Mouse (Mus musculus): Measurements from ENCODE around the gene Enho. TPM values are rescaled to one million over a fixed set of nuclear protein-coding genes. Genes with fewer than 3 reads are reported as not detected.

Gene Enho
- polyA plus RNA-seq, 1 experiment, result 5.4 TPM

- TF ChIP-seq CTCF (IDR thresholded peaks at IDR 0.05; ENCODE audit: low read depth, low read length) (no peak), POLR2A (IDR thresholded peaks at IDR 0.05; ENCODE audit: insufficient read depth, low read length) (no peak), EP300 (IDR thresholded peaks at IDR 0.05; ENCODE audit: insufficient read depth, low read depth, low read length) (no peak)
- Histone ChIP-seq H3K4me3 (ENCODE audit: low read depth, low read length) (no peak overlapping the region), H3K27me3 (ENCODE audit: control insufficient read depth, insufficient read depth, low read length, poor library complexity, severe bottlenecking) (no peaks in the 10 kb centered on the region), H3K36me3 (ENCODE audit: control insufficient read depth, insufficient read depth, low read length, poor library complexity, severe bottlenecking) (no peaks in the 10 kb centered on the region), H3K9ac (ENCODE audit: low read depth, poor library complexity, severe bottlenecking) (no peak overlapping the region), H3K4me1 (ENCODE audit: control insufficient read depth, insufficient read depth, low read length) (peaks cover 6% of the 10 kb centered on the region), H3K9me3 (replicated peaks; ENCODE audit: control insufficient read depth, insufficient read depth, low read length, poor library complexity, severe bottlenecking) (no peaks in the 10 kb centered on the region), H3K27ac (ENCODE audit: insufficient read depth, low read length) (no peak overlapping the region)
These were observed 19.4 kb upstream of the Enho start for GRCm38 (mm10) chr4:41659556-41659955.

- Histone ChIP-seq H3K4me1 (ENCODE audit: control insufficient read depth, insufficient read depth, low read length) (peaks cover 6% of the 10 kb centered on the region), H3K27me3 (ENCODE audit: control insufficient read depth, insufficient read depth, low read length, poor library complexity, severe bottlenecking) (no peaks in the 10 kb centered on the region), H3K36me3 (ENCODE audit: control insufficient read depth, insufficient read depth, low read length, poor library complexity, severe bottlenecking) (no peaks in the 10 kb centered on the region), H3K27ac (ENCODE audit: insufficient read depth, low read length) (no peak overlapping the region), H3K9me3 (replicated peaks; ENCODE audit: control insufficient read depth, insufficient read depth, low read length, poor library complexity, severe bottlenecking) (no peaks in the 10 kb centered on the region), H3K4me3 (ENCODE audit: low read depth, low read length) (peak overlapping the region; percentile 7; the same call in 1 of the 2 replicates), H3K9ac (ENCODE audit: low read depth, poor library complexity, severe bottlenecking) (no peak overlapping the region)
- TF ChIP-seq POLR2A (IDR thresholded peaks at IDR 0.05; ENCODE audit: insufficient read depth, low read length) (no peak), CTCF (IDR thresholded peaks at IDR 0.05; ENCODE audit: low read depth, low read length) (no peak), EP300 (IDR thresholded peaks at IDR 0.05; ENCODE audit: insufficient read depth, low read depth, low read length) (no peak)
These were observed 18.7 kb upstream of the Enho start for GRCm38 (mm10) chr4:41658566-41659384.

- TF ChIP-seq POLR2A (IDR thresholded peaks at IDR 0.05; ENCODE audit: insufficient read depth, low read length) (no peak), EP300 (IDR thresholded peaks at IDR 0.05; ENCODE audit: insufficient read depth, low read depth, low read length) (no peak), CTCF (IDR thresholded peaks at IDR 0.05; ENCODE audit: low read depth, low read length) (no peak)
- no peaks in the 10 kb centered on the region for H3K27me3 ChIP-seq (ENCODE audit: control insufficient read depth, insufficient read depth, low read length, poor library complexity, severe bottlenecking)
- no peak overlapping the region for H3K9ac ChIP-seq (ENCODE audit: low read depth, poor library complexity, severe bottlenecking)
- no peaks in the 10 kb centered on the region for H3K36me3 ChIP-seq (ENCODE audit: control insufficient read depth, insufficient read depth, low read length, poor library complexity, severe bottlenecking)
- H3K27ac ChIP-seq (ENCODE audit: insufficient read depth, low read length), result no peak overlapping the region
- H3K4me1 ChIP-seq (ENCODE audit: control insufficient read depth, insufficient read depth, low read length), result peaks cover 6% of the 10 kb centered on the region
- no peaks in the 10 kb centered on the region for H3K9me3 ChIP-seq (replicated peaks; ENCODE audit: control insufficient read depth, insufficient read depth, low read length, poor library complexity, severe bottlenecking)
- H3K4me3 ChIP-seq (ENCODE audit: low read depth, low read length), result no peak overlapping the region
These were observed 15.4 kb upstream of the Enho start for GRCm38 (mm10) chr4:41655525-41655924.

GRCm38 (mm10) chr4:41654217-41654616 is 14.1 kb upstream of the Enho start:
- no peak overlapping the region for H3K9ac ChIP-seq (ENCODE audit: low read depth, poor library complexity, severe bottlenecking)
- no peaks in the 10 kb centered on the region for H3K36me3 ChIP-seq (ENCODE audit: control insufficient read depth, insufficient read depth, low read length, poor library complexity, severe bottlenecking)
- TF ChIP-seq EP300 (IDR thresholded peaks at IDR 0.05; ENCODE audit: insufficient read depth, low read depth, low read length), result 0 out of 2 replicates have a peak, but pooled peaks have one; percentile 16
- peak; percentile 83 for TF ChIP-seq CTCF (IDR thresholded peaks at IDR 0.05; ENCODE audit: low read depth, low read length)
- TF ChIP-seq POLR2A (IDR thresholded peaks at IDR 0.05; ENCODE audit: insufficient read depth, low read length), result no peak
- no peaks in the 10 kb centered on the region for H3K9me3 ChIP-seq (replicated peaks; ENCODE audit: control insufficient read depth, insufficient read depth, low read length, poor library complexity, severe bottlenecking)
- peaks cover 6% of the 10 kb centered on the region for H3K4me1 ChIP-seq (ENCODE audit: control insufficient read depth, insufficient read depth, low read length)
- H3K27me3 ChIP-seq (ENCODE audit: control insufficient read depth, insufficient read depth, low read length, poor library complexity, severe bottlenecking), result no peaks in the 10 kb centered on the region
- no peak overlapping the region for H3K4me3 ChIP-seq (ENCODE audit: low read depth, low read length)
- no peak overlapping the region for H3K27ac ChIP-seq (ENCODE audit: insufficient read depth, low read length)

DNA sequence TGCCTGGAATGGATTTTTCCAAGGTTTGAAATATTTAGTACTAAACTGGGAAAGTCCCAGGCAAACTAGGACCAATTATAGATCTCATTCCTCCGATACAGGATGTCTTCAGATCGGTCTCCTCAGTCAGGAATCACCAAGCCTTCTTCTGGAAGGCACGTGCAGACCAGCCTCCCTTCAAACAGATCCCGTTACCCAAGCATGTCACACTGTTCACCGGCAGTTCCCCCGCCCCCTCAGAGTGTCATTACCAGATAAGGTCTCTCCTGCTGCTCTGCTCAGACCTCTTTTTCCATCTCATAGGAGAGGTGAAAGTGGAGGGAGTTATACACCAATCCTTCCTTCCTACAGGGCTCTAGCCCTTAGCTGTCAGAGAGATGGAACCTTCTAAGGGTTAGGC is 13.6 kb upstream of the Enho start:
- TF ChIP-seq EP300 (IDR thresholded peaks at IDR 0.05; ENCODE audit: insufficient read depth, low read depth, low read length) (no peak), POLR2A (IDR thresholded peaks at IDR 0.05; ENCODE audit: insufficient read depth, low read length) (no peak), CTCF (IDR thresholded peaks at IDR 0.05; ENCODE audit: low read depth, low read length) (no peak)
- no peaks in the 10 kb centered on the region for H3K27me3 ChIP-seq (ENCODE audit: control insufficient read depth, insufficient read depth, low read length, poor library complexity, severe bottlenecking)
- H3K4me1 ChIP-seq (ENCODE audit: control insufficient read depth, insufficient read depth, low read length), result peaks cover 4% of the 10 kb centered on the region
- H3K9me3 ChIP-seq (replicated peaks; ENCODE audit: control insufficient read depth, insufficient read depth, low read length, poor library complexity, severe bottlenecking), result no peaks in the 10 kb centered on the region
- H3K27ac ChIP-seq (ENCODE audit: insufficient read depth, low read length), result no peak overlapping the region
- H3K9ac ChIP-seq (ENCODE audit: low read depth, poor library complexity, severe bottlenecking), result no peak overlapping the region
- H3K36me3 ChIP-seq (ENCODE audit: control insufficient read depth, insufficient read depth, low read length, poor library complexity, severe bottlenecking), result no peaks in the 10 kb centered on the region
- no peak overlapping the region for H3K4me3 ChIP-seq (ENCODE audit: low read depth, low read length)

GRCm38 (mm10) chr4:41653296-41653695 is 13.2 kb upstream of the Enho start:
- Histone ChIP-seq H3K27ac (ENCODE audit: insufficient read depth, low read length) (no peak overlapping the region), H3K27me3 (ENCODE audit: control insufficient read depth, insufficient read depth, low read length, poor library complexity, severe bottlenecking) (no peaks in the 10 kb centered on the region), H3K9ac (ENCODE audit: low read depth, poor library complexity, severe bottlenecking) (no peak overlapping the region), H3K4me3 (ENCODE audit: low read depth, low read length) (no peak overlapping the region), H3K4me1 (ENCODE audit: control insufficient read depth, insufficient read depth, low read length) (peaks cover 3% of the 10 kb centered on the region), H3K9me3 (replicated peaks; ENCODE audit: control insufficient read depth, insufficient read depth, low read length, poor library complexity, severe bottlenecking) (no peaks in the 10 kb centered on the region), H3K36me3 (ENCODE audit: control insufficient read depth, insufficient read depth, low read length, poor library complexity, severe bottlenecking) (no peaks in the 10 kb centered on the region)
- peak; percentile 76 for TF ChIP-seq CTCF (IDR thresholded peaks at IDR 0.05; ENCODE audit: low read depth, low read length)
- no peak for TF ChIP-seq POLR2A (IDR thresholded peaks at IDR 0.05; ENCODE audit: insufficient read depth, low read length)
- TF ChIP-seq EP300 (IDR thresholded peaks at IDR 0.05; ENCODE audit: insufficient read depth, low read depth, low read length), result 0 out of 2 replicates have a peak, but pooled peaks have one; percentile 14

Measured in ES-Bruce4 (cell line).